Mouse (Mus musculus) CH12.LX (cell line): ENCODE results near the gene Cpne5.

ENCODE experiments used
- CHD2 ChIP-seq: IDR thresholded peaks from 2 replicates; pipeline ENCODE4 v1.6.1; 2011; ENCODE audit warnings: low read length, improper control_type of control experiment
- CTCF ChIP-seq, 2 experiments: IDR thresholded peaks in 1 of 2; conservative IDR thresholded peaks in 1 of 2; 2 replicates each; pipeline ENCODE4 v1.5.1; 2011 to 2012; ENCODE audit warnings: low read depth in 2 of 2, low read length in 2 of 2, improper control_type of control experiment in 1 of 2, inconsistent platforms in 1 of 2, mild to moderate bottlenecking in 1 of 2, moderate library complexity in 1 of 2
- MAFK ChIP-seq: IDR thresholded peaks from 2 replicates; pipeline ENCODE4 v1.6.1; 2011; ENCODE audit warnings: low read length, improper control_type of control experiment; ENCODE audit not compliant: insufficient replicate concordance
- MXI1 ChIP-seq: IDR thresholded peaks from 2 replicates; pipeline ENCODE4 v1.6.1; 2011; ENCODE audit warnings: mild to moderate bottlenecking, low read depth, low read length, improper control_type of control experiment
- POLR2A ChIP-seq: IDR thresholded peaks from 2 replicates; pipeline ENCODE4 v1.6.1; 2011; ENCODE audit warnings: low read depth, mild to moderate bottlenecking, improper control_type of control experiment, low read length
- RAD21 ChIP-seq: IDR thresholded peaks from 2 replicates; pipeline ENCODE4 v1.6.1; 2011; ENCODE audit warnings: low read depth, mild to moderate bottlenecking, low read length, improper control_type of control experiment, moderate library complexity
- SMC3 ChIP-seq: IDR thresholded peaks from 2 replicates; pipeline ENCODE4 v1.6.1; 2011; ENCODE audit warnings: low read depth, low read length, improper control_type of control experiment
- TBP ChIP-seq: conservative IDR thresholded peaks from 2 replicates; pipeline ENCODE4 v1.6.1; 2011; ENCODE audit warnings: low read depth, low read length, improper control_type of control experiment

- TF ChIP-seq MAFK = no peak
- TF ChIP-seq POLR2A = no peak
- TF ChIP-seq CTCF (conservative IDR thresholded peaks at IDR 0.05 in 1 of 2, IDR thresholded peaks at IDR 0.05 in 1 of 2; ENCODE audit: low read depth in 2 of 2, low read length in 2 of 2) = no peak
- no peak for TF ChIP-seq MXI1
- no peak for TF ChIP-seq RAD21
- TF ChIP-seq SMC3 = no peak
- no peak for TF ChIP-seq TBP
- TF ChIP-seq CHD2 = no peak
Observed at GRCm38 (mm10) chr17:29147773-29148172, 90.2 kb downstream of the Cpne5 start.
